27 mouse cellular contexts compared by ENCODE assay signal in genomic region chr17:12063533-12063932, GRCm38 (mm10). TPM values are rescaled to one million over a fixed set of nuclear protein-coding genes. Genes with fewer than 3 reads are reported as not detected.
DNase-seq lines count a peak whose midpoint lies in the region; ATAC-seq and TF ChIP-seq lines count a peak whose summit lies in the region.
"Had no signal": no experiment of that assay in that cellular context is flagged by ENCODE, and none has a peak within 500 bp of the region (broad histone marks: within the 10 kb centered on the region; RNA-seq: fewer than 3 reads in every experiment).

No protein-coding gene starts in this region.

- no peaks in the 10 kb centered on the region for H3K9me3 ChIP-seq in forebrain, postnatal 0 days (ENCODE audit: low read length)
- no peaks in the 10 kb centered on the region for H3K9me3 ChIP-seq in forebrain, embryonic 14.5 days (replicated peaks; ENCODE audit: control insufficient read depth, low read length)
- H3K9me3 ChIP-seq in lung, embryonic 16.5 days (ENCODE audit: control insufficient read depth, low read length) = peaks cover 2% of the 10 kb centered on the region; the same call in 1 of the 2 replicates
- H3K9me3 ChIP-seq: embryonic facial prominence, embryonic 13.5 days; forebrain, embryonic 12.5 days; heart, embryonic 15.5 days had no signal

- H3K27me3 ChIP-seq in forebrain, postnatal 0 days (ENCODE audit: insufficient read depth, low read length) = no peaks in the 10 kb centered on the region
- no peaks in the 10 kb centered on the region for H3K27me3 ChIP-seq in forebrain, embryonic 14.5 days (replicated peaks; ENCODE audit: control insufficient read depth, insufficient read depth, low read length)
- no peaks in the 10 kb centered on the region for H3K27me3 ChIP-seq in lung, embryonic 16.5 days (ENCODE audit: control insufficient read depth, insufficient read depth, low read depth, low read length)
- H3K27me3 ChIP-seq: embryonic facial prominence, embryonic 13.5 days; forebrain, embryonic 12.5 days; heart, embryonic 15.5 days had no signal

- WGBS in forebrain, postnatal 0 days = 97% methylated on average over 7 of the region's 7 CpGs
- over 99% methylated on average over 7 of the region's 7 CpGs for WGBS in forebrain, embryonic 14.5 days
- whole genome bisulfite sequencing in lung, embryonic 16.5 days = 85% methylated on average over 7 of the region's 7 CpGs

- no peak overlapping the region for H3K9ac ChIP-seq in forebrain, postnatal 0 days
- no peak overlapping the region for H3K9ac ChIP-seq in forebrain, embryonic 14.5 days (ENCODE audit: low read length)
- H3K9ac ChIP-seq in lung, embryonic 16.5 days (ENCODE audit: low read length) = no peak overlapping the region
- H3K9ac ChIP-seq: embryonic facial prominence, embryonic 13.5 days; forebrain, embryonic 12.5 days; heart, embryonic 12.5 days; heart, embryonic 15.5 days; hindbrain, embryonic 14.5 days had no signal

- H3K4me1 ChIP-seq in forebrain, postnatal 0 days (ENCODE audit: insufficient read depth) = no peaks in the 10 kb centered on the region
- H3K4me1 ChIP-seq in forebrain, embryonic 14.5 days (ENCODE audit: control insufficient read depth, insufficient read depth, low read length) = no peaks in the 10 kb centered on the region
- H3K4me1 ChIP-seq in lung, embryonic 16.5 days (replicated peaks; ENCODE audit: control insufficient read depth, insufficient read depth, low read length) = no peaks in the 10 kb centered on the region
- H3K4me1 ChIP-seq: embryonic facial prominence, embryonic 10.5 days; embryonic facial prominence, embryonic 13.5 days; forebrain, embryonic 12.5 days; heart, embryonic 12.5 days; heart, embryonic 15.5 days had no signal

- TF ChIP-seq CTCF in forebrain, postnatal 0 days (IDR thresholded peaks at IDR 0.05; ENCODE audit: low read depth) = no peak

- 0 out of 2 replicates have a peak overlapping the region, but pooled peaks have one; percentile 29 for H3K27ac ChIP-seq in forebrain, postnatal 0 days (ENCODE audit: low read depth, low read length)
- no peak overlapping the region for H3K27ac ChIP-seq in forebrain, embryonic 14.5 days (ENCODE audit: low read depth, low read length)
- no peak overlapping the region for H3K27ac ChIP-seq in lung, embryonic 16.5 days (ENCODE audit: low read length)
- H3K27ac ChIP-seq: embryonic facial prominence, embryonic 10.5 days; embryonic facial prominence, embryonic 13.5 days; forebrain, embryonic 12.5 days; gastrocnemius, adult 2 months; heart, embryonic 15.5 days; hindbrain, embryonic 14.5 days; hindbrain, postnatal 0 days had no signal

- no peak for ATAC-seq in forebrain, postnatal 0 days
- ATAC-seq in forebrain, embryonic 14.5 days = no peak
- ATAC-seq in lung, embryonic 16.5 days (ENCODE audit: low read depth) = peak; percentile 60; the same call in 1 of the 2 replicates
- no peak for ATAC-seq in megakaryocyte-erythroid progenitor cell, adult 5-6 weeks (replicated peaks; ENCODE audit: low FRiP score, low TSS enrichment, poor library complexity, severe bottlenecking)
- ATAC-seq: activated CD4-positive, CD25-positive, alpha-beta regulatory T cell, adult 4 months; forebrain, embryonic 16.5 days; hindbrain, postnatal 0 days had no signal

- no peak for DNase-seq in forebrain, postnatal 0 days
- DNase-seq in forebrain, embryonic 14.5 days (ENCODE audit: low spot score) = no peak
- peak; percentile 67 for DNase-seq in lung, postnatal 14 days
- DNase-seq in layer of hippocampus, adult 8-10 months (ENCODE audit: low spot score in 2 of 2) = no peak
- DNase-seq in adipocyte (ENCODE audit: low spot score) = no peak
- DNase-seq: adrenal gland, postnatal 10 days; adrenal gland, postnatal 36 days; cerebellum, adult 11 months; cerebellum, adult 2 months; cerebellum, adult 9-11 months; cerebellum, postnatal 25 days; embryo, embryonic 11 days; gastrocnemius, adult 2 months; gastrocnemius, postnatal 14 days; heart, postnatal 14 days had no signal

- H3K36me3 ChIP-seq in forebrain, postnatal 0 days (ENCODE audit: insufficient read depth) = no peaks in the 10 kb centered on the region
- no peaks in the 10 kb centered on the region for H3K36me3 ChIP-seq in forebrain, embryonic 14.5 days (ENCODE audit: control insufficient read depth, insufficient read depth, low read length)
- no peaks in the 10 kb centered on the region for H3K36me3 ChIP-seq in lung, embryonic 16.5 days (ENCODE audit: control insufficient read depth, insufficient read depth, low read length)
- H3K36me3 ChIP-seq: embryonic facial prominence, embryonic 10.5 days; embryonic facial prominence, embryonic 13.5 days; forebrain, embryonic 12.5 days; heart, embryonic 12.5 days; heart, embryonic 15.5 days had no signal

- H3K4me3 ChIP-seq in forebrain, postnatal 0 days (ENCODE audit: low read depth, low read length) = no peak overlapping the region
- H3K4me3 ChIP-seq in forebrain, embryonic 14.5 days (ENCODE audit: low read depth, low read length) = no peak overlapping the region
- H3K4me3 ChIP-seq in lung, embryonic 16.5 days (ENCODE audit: low read length) = no peak overlapping the region
- H3K4me3 ChIP-seq: embryonic facial prominence, embryonic 10.5 days; embryonic facial prominence, embryonic 13.5 days; erythroblast, embryonic 14.5 days; forebrain, embryonic 12.5 days; gastrocnemius, adult 2 months; heart, embryonic 12.5 days; heart, embryonic 15.5 days had no signal

- H3K4me2 ChIP-seq in forebrain, postnatal 0 days (ENCODE audit: low read depth) = no peak overlapping the region
- H3K4me2 ChIP-seq in forebrain, embryonic 14.5 days (ENCODE audit: low read length) = no peak overlapping the region
- H3K4me2 ChIP-seq in lung, embryonic 16.5 days (ENCODE audit: low read depth, low read length) = no peak overlapping the region
- H3K4me2 ChIP-seq: embryonic facial prominence, embryonic 13.5 days; forebrain, embryonic 12.5 days; heart, embryonic 12.5 days; heart, embryonic 15.5 days; hindbrain, embryonic 14.5 days had no signal

RNA-seq across cellular contexts. Expression of gene Agpat4, which starts 55.0 kb away (rescaled TPM):
- 44.8 and 52.9 TPM in 2 replicates for total RNA-seq in forebrain, postnatal 0 days (2014; rRNA removed)
- polyA plus RNA-seq in forebrain, postnatal 0 days (2015; fragmentation: Nextera tagmentation; extraction: Ambion mirVana) = 23.3 and 53.5 TPM in 2 replicates
- 16.1 and 25.5 TPM in 2 replicates for polyA plus RNA-seq in forebrain, embryonic 14.5 days (2014; fragmentation: Nextera tagmentation; extraction: Ambion mirVana)
- polyA plus RNA-seq in lung, embryonic 16.5 days (2015; fragmentation: Nextera tagmentation; extraction: Ambion mirVana) = 39.6 and 42.1 TPM in 2 replicates
- total RNA-seq in layer of hippocampus, adult 8-10 months (2022) = 10 to 100 TPM; 63.1 to 76.5 (median 71.2) TPM
- 9.0 and 12.7 TPM in 2 replicates for total RNA-seq in megakaryocyte-erythroid progenitor cell, adult 5-6 weeks (2014; fragmentation: Nextera tagmentation)
- 4.3 and 6.8 TPM in 2 replicates for total RNA-seq in megakaryocyte-erythroid progenitor cell, adult 5-6 weeks (2017)
